Mouse (Mus musculus) neural tube, embryonic 10.5 days (tissue): ENCODE data around the gene Mon1a.

Experiments used
- DNase-seq: peaks from one replicate; pipeline ENCODE4 v3.0.0-alpha.2; 2017; ENCODE audit warnings: low spot score; ENCODE audit errors: extremely low spot score

Gene Mon1a

DNA sequence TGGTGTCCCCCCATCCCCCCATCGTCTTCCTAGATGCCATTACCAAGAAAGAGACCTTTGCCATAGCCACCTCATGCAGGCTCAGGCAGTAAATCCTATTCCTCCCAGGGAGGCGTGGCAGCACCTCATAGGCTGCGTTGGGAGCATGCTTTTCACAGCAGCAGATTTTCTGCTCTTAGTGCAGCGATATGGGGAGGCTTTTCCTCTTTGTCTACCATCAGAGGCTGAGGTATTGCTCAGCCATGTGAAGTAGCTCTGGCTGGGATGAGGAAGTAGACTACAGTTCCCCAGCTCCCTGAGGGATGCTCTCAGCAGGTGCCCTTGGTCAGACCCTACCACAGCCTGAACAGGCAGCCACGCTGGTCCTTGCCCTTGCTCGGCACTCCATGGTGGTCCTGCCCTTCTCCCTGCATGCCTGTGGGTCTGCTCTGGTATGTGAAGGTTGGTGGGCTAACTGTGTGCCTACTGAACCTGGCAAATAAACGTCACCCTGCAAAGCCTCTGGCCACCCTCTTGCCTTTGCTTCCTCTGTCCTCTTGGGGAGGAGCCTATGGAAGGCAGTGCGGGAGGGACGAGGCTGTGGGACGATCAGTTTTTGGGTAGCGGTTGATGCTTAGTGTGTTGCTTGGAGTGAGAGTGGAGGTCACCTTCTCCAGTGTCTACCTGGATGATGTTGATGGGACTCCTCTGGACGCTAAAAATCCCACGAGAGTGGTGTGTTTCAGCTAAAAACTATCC lies 61.4 kb downstream of the Mon1a start:
- DNase-seq, result no peak

DNA sequence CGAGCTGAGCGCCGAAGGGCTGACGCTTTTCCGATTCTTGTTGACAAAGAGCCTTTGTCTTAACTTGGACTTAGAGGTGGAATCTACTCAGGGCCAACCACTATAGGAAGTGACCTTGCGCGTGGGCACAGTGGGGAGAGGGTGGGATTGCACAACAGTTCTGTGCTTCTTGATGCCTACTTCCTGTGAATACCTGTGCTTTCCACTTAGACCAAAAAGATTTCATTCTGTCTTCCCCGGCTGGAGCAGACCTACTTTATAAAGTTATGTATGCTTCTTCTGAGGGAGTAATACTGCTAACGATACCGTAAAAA lies 61.9 kb downstream of the Mon1a start, which contains the start of gene Traip:
Traip (plus strand) TSS at position 215 of the 314 bp plus-strand sequence.
- DNase-seq, result no peak

DNA sequence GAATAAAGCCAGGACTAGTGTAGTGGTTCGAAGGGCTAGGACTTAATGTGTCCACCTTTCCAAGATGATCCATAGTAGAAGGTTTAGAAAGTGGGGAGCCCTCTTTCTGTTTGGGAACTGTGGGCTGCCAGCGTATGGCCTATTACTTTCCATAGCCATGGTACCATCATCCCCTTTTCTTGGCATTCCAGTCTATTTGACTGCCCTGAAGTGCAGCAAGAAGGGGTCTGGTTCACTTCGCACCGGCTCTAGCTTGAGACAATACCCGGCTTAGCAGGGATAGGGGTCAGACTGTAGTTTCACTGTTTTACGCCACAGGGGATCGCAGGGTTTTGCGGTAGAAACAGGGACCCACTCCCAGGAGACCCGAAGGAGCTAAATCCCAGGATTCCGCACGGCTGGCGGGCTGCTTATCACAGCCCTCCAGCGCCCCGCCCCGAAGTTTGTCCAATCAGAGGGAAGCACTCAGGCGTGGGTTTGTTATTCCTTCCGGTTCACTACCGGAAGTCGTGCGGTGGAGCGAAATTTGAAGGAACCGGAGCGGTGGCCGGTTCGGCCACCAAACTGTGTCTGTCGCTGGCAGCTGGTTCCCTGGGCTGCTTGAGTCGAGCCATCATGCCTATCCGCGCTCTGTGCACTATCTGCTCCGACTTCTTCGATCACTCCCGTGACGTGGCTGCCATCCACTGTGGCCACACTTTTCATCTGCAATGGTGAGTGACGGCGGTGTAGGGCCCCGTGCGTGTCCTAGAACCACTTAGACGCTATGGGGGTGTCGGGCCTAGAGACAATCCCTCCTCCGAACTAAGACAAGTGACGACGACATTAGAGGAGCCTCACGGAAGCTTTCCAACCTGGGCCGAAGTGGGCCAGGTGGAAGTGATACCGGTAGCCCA lies 62.8 kb downstream of the Mon1a start:
- DNase-seq, result peak; percentile 89
